Mouse (Mus musculus) hindbrain, embryonic 14.5 days (tissue): ENCODE data around the gene Jmy. TPM values are rescaled to one million over a fixed set of nuclear protein-coding genes. Genes with fewer than 3 reads are reported as not detected.

ENCODE experiments used
- ATAC-seq: fragments of 200-750 bp; cut with Nextera tagmentation; 2 replicates; pipeline ENCODE4 v1.8.0; 2017; ENCODE audit warnings: moderate number of reproducible peaks, mild to moderate bottlenecking, moderate TSS enrichment, moderate library complexity; ENCODE audit not compliant: low FRiP score
- DNase-seq: peaks from one replicate; pipeline ENCODE4 v3.0.0-alpha.2; 2015; ENCODE audit warnings: low spot score
- H3K27ac ChIP-seq: fragments of 300-500 bp; sonication (generic); 2 replicates; pipeline ENCODE4 v1.5.1; 2014; ENCODE audit warnings: mild to moderate bottlenecking, moderate library complexity
- H3K27me3 ChIP-seq: fragments of 300-500 bp; sonication (generic); 2 replicates; pipeline ENCODE4 v1.6.1; 2014; ENCODE audit warnings: mild to moderate bottlenecking, low read length, mixed read lengths; ENCODE audit not compliant: control insufficient read depth, insufficient read depth
- H3K36me3 ChIP-seq: fragments of 300-500 bp; sonication (generic); replicated peaks from 2 replicates; pipeline ENCODE4 v1.6.1; 2014; ENCODE audit not compliant: control insufficient read depth, insufficient read depth
- H3K4me1 ChIP-seq: fragments of 300-500 bp; sonication (generic); replicated peaks from 2 replicates; pipeline ENCODE4 v1.6.1; 2014; ENCODE audit warnings: antibody characterized with exemption, low read length, mixed read lengths; ENCODE audit not compliant: control insufficient read depth, insufficient read depth
- H3K4me2 ChIP-seq: fragments of 300-500 bp; sonication (generic); replicated peaks from 2 replicates; pipeline ENCODE4 v1.6.1; 2014; ENCODE audit warnings: mild to moderate bottlenecking, moderate library complexity
- H3K4me3 ChIP-seq: fragments of 300-500 bp; sonication (generic); replicated peaks from 2 replicates; pipeline ENCODE4 v1.5.1; 2014; ENCODE audit warnings: mild to moderate bottlenecking, low read length
- H3K9ac ChIP-seq: fragments of 300-500 bp; sonication (generic); 2 replicates; pipeline ENCODE4 v1.6.1; 2014
- H3K9me3 ChIP-seq: fragments of 300-500 bp; sonication (generic); 2 replicates; pipeline ENCODE4 v1.6.1; 2016; ENCODE audit warnings: low read length; ENCODE audit not compliant: control insufficient read depth
- WGBS: fragments of 180-500 bp; shearing (Covaris S2); extraction: QIAGEN DNeasy Blood & Tissue Kit; methylation state at CpG from one replicate; pipeline ENCODE4 v1.1.7; 2014; 5-methylcytosine and 5-hydroxymethylcytosine counted together
- polyA plus RNA-seq: library from polyadenylated mRNA; unstranded; fragments of >200 nt; fragmentation: Nextera tagmentation; extraction: Ambion mirVana; gene quantifications from 2 replicates; pipeline ENCODE4 v1.2.1, GENCODE M21; 2014

Jmy gene
- 7.8 and 8.6 TPM in 2 replicates for polyA plus RNA-seq

- no peaks in the 10 kb centered on the region for H3K27me3 ChIP-seq
- WGBS, result under 1% methylated on average over 92 of the region's 105 CpGs
- peak within 1 kb of the TSS; percentile 92 for H3K4me2 ChIP-seq
- peak within 1 kb of the TSS; percentile 96 for H3K4me3 ChIP-seq
- DNase-seq, result peak; percentile 92
- H3K27ac ChIP-seq, result peak within 1 kb of the TSS; percentile 95
- peaks cover 5% of the 10 kb centered on the region; the same call in 1 of the 2 replicates for H3K36me3 ChIP-seq
- peak within 1 kb of the TSS; percentile 94 for H3K9ac ChIP-seq
- ATAC-seq, result peak; percentile 96
- H3K9me3 ChIP-seq, result no peaks in the 10 kb centered on the region
- H3K4me1 ChIP-seq, result peaks cover 30% of the 10 kb centered on the region
These were observed at the start of gene Jmy for GRCm38 (mm10) chr13:93499167-93499972. Gene Jmy (minus strand): TSS chr13:93499808.

DNA sequence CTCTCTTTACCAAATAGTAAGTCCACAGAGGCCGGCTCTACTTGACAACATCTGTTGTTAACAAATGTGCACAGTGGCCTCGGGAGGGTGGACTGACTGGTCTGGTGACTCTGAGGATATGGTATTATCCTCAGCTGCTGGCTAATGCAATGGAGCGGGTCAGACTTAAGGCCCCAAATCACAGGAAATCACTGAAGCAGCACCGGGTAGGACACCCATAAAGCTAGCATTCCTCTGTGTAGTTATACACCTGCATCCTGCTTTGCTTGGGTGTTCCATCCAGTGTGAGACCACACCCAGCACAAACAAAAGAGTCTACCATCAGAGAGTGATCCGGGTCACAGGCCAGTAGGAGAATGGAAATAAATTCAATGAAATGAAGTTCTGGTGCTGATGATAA lies 48.0 kb upstream of the Jmy start:
- Histone ChIP-seq H3K36me3 (no peaks in the 10 kb centered on the region), H3K27ac (no peak overlapping the region), H3K4me2 (no peak overlapping the region), H3K9ac (no peak overlapping the region), H3K4me3 (no peak overlapping the region), H3K27me3 (no peaks in the 10 kb centered on the region), H3K9me3 (no peaks in the 10 kb centered on the region), H3K4me1 (no peaks in the 10 kb centered on the region)
- DNase-seq (no peak), ATAC-seq (no peak)
- 83% methylated on average over 5 of the region's 5 CpGs for WGBS

DNA sequence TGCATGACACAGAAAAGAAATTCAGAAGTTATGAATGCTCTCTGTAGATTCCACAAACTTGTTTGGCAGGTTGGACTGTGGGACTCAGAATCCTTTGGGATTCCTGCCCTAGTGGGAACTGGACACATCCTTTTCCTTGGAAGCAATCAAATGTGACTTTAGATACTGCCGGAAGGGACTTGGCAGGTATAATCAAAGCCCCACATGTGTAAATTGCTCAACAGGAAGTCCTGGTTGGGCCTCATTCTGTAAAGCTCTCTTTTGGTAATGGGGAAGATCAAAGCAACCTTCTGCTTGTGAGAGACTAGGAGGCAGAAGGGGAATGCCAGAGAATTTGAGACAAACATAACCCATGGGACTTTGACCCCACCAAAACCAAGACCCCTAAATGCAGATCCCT lies 46.4 kb upstream of the Jmy start:
- no peak overlapping the region for H3K4me3 ChIP-seq
- DNase-seq (no peak), ATAC-seq (no peak)
- no peaks in the 10 kb centered on the region for H3K27me3 ChIP-seq
- H3K27ac ChIP-seq, result no peak overlapping the region
- H3K4me2 ChIP-seq, result no peak overlapping the region
- H3K4me1 ChIP-seq, result no peaks in the 10 kb centered on the region
- 77% methylated on average over 1 of the region's 1 CpGs for WGBS
- no peaks in the 10 kb centered on the region for H3K36me3 ChIP-seq
- no peaks in the 10 kb centered on the region for H3K9me3 ChIP-seq
- no peak overlapping the region for H3K9ac ChIP-seq

- Histone ChIP-seq H3K27me3 (no peaks in the 10 kb centered on the region), H3K4me2 (no peak overlapping the region), H3K9me3 (no peaks in the 10 kb centered on the region), H3K4me1 (no peaks in the 10 kb centered on the region), H3K36me3 (no peaks in the 10 kb centered on the region), H3K4me3 (no peak overlapping the region), H3K27ac (no peak overlapping the region), H3K9ac (no peak overlapping the region)
- no peak for ATAC-seq
- no peak for DNase-seq
These were observed 44.7 kb upstream of the Jmy start for GRCm38 (mm10) chr13:93544274-93544673.

- no peaks in the 10 kb centered on the region for H3K4me1 ChIP-seq
- H3K4me3 ChIP-seq, result no peak overlapping the region
- no peak overlapping the region for H3K4me2 ChIP-seq
- H3K27me3 ChIP-seq, result no peaks in the 10 kb centered on the region
- 88% methylated on average over 4 of the region's 4 CpGs for WGBS
- H3K36me3 ChIP-seq, result no peaks in the 10 kb centered on the region
- no peak overlapping the region for H3K9ac ChIP-seq
- no peaks in the 10 kb centered on the region for H3K9me3 ChIP-seq
- ATAC-seq, result no peak
- H3K27ac ChIP-seq, result no peak overlapping the region
- no peak for DNase-seq
These were observed 39.7 kb upstream of the Jmy start for GRCm38 (mm10) chr13:93539311-93539710.

DNA sequence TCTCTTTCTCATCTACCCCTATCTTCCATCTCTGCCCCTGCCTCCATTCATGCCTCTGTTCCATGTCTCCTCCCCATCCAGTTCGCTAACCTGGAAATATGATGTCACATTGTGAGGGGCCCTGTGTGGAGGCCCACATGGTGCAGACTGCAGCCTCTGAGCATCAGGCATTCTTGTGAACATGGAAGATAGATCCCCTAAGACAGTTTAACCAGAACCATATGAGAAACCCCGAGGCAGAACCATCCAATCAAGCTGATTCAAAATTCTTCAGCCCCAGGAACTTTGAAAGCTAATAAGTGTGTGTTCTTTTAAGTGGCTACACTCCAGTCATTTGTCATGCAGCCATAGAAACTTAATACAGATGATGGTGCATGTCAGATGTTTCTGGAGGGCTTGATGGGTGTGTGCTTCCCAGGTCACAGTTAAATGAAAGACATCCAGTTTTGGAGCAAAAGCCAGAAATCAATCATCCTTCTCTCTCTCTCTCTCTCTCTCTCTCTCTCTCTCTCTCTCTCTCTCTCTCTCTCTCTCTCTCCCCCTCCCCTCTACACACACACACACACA lies 19.2 kb upstream of the Jmy start:
- Histone ChIP-seq H3K4me3 (no peak overlapping the region), H3K9me3 (no peaks in the 10 kb centered on the region), H3K27me3 (no peaks in the 10 kb centered on the region), H3K9ac (no peak overlapping the region), H3K27ac (no peak overlapping the region), H3K4me1 (no peaks in the 10 kb centered on the region), H3K36me3 (no peaks in the 10 kb centered on the region), H3K4me2 (no peak overlapping the region)
- ATAC-seq, result no peak
- 70% methylated on average over 2 of the region's 2 CpGs for WGBS
- DNase-seq, result no peak

GRCm38 (mm10) chr13:93517223-93517622 lies 17.6 kb upstream of the Jmy start:
- Histone ChIP-seq H3K9ac (no peak overlapping the region), H3K4me2 (no peak overlapping the region), H3K4me1 (no peaks in the 10 kb centered on the region), H3K36me3 (no peaks in the 10 kb centered on the region), H3K27me3 (no peaks in the 10 kb centered on the region), H3K4me3 (no peak overlapping the region), H3K27ac (no peak overlapping the region), H3K9me3 (no peaks in the 10 kb centered on the region)
- DNase-seq (no peak), ATAC-seq (no peak)

DNA sequence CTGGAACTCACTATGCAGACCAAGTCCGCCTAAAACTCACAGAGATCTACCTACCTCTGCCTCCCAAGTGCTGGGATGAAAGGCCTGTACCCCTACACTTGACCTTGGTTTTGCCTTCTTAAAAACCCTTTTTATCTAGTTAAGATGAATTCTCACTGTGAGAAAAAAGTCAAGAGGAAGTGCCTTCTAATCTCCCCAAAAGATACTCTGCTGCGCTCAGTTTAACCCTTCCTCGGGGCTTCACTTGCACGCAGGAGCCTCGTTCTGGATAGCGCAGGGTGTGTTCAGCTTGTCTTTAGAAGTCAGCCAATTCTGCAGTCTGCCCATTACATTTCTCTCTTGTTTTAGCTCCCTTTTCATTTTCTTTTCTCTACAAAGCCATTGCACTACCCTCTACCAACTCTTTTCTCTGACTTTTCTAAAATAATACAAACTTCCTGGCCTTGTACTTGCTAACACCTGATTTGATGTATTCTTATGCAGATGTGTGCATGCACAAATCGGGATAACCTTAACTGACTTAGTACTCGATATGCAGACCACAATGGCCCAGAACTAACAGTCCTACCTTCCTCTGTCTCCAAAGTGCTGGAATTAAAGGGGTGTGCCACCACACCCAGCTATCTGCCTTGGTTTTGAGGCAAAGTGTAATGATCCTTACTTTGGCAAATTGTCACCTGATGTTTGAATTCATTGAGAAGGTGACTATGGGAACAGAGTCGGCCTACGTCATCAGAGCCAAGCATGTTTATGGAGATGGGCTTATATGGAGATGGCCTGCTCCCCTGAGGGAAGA lies 14.6 kb upstream of the Jmy start:
- DNase-seq, result no peak
- Histone ChIP-seq H3K4me3 (no peak overlapping the region), H3K9ac (no peak overlapping the region), H3K4me2 (no peak overlapping the region), H3K4me1 (0 out of 2 replicates have a peak, but pooled peaks cover 5% of the 10 kb centered on the region), H3K36me3 (no peaks in the 10 kb centered on the region), H3K9me3 (no peaks in the 10 kb centered on the region), H3K27ac (no peak overlapping the region), H3K27me3 (no peaks in the 10 kb centered on the region)
- ATAC-seq, result no peak
- 90% methylated on average over 10 of the region's 10 CpGs for WGBS

GRCm38 (mm10) chr13:93510447-93511180 lies 11.0 kb upstream of the Jmy start:
- H3K4me1 ChIP-seq, result 0 out of 2 replicates have a peak, but pooled peaks cover 5% of the 10 kb centered on the region
- 0 out of 2 replicates have a peak overlapping the region, but pooled peaks have one; percentile 38 for H3K27ac ChIP-seq
- peak overlapping the region; percentile 28; the same call in 1 of the 2 replicates for H3K9ac ChIP-seq
- H3K9me3 ChIP-seq, result no peaks in the 10 kb centered on the region
- ATAC-seq (no peak), DNase-seq (no peak)
- no peaks in the 10 kb centered on the region for H3K27me3 ChIP-seq
- H3K36me3 ChIP-seq, result no peaks in the 10 kb centered on the region
- no peak overlapping the region for H3K4me3 ChIP-seq
- no peak overlapping the region for H3K4me2 ChIP-seq
- 45% methylated on average over 16 of the region's 16 CpGs for WGBS
